Mouse (Mus musculus) MEL (cell line): Measurements from ENCODE around the gene Lrrc73. TPM values are rescaled to one million over a fixed set of nuclear protein-coding genes. Genes with fewer than 3 reads are reported as not detected.
A peak's percentile ranks its signal among the peaks of the same experiment; 100 is the strongest.

Experiments
- DNase-seq: peaks from one replicate; pipeline ENCODE4 v3.0.0; 2011; ENCODE audit warnings: low read depth, low spot score
- H3K27ac ChIP-seq: 2 replicates; pipeline ENCODE4 v1.5.1; 2012; ENCODE audit warnings: low read depth, mild to moderate bottlenecking, control low read depth, low read length, moderate library complexity; ENCODE audit not compliant: control insufficient read depth
- H3K27me3 ChIP-seq, 2 experiments: fragments of 150-350 bp in 1 of 2; sonication (generic) in 1 of 2; 2 replicates each; pipeline ENCODE4 v1.6.1; 2012; ENCODE audit warnings: low read length in 2 of 2, mild to moderate bottlenecking in 2 of 2, improper control_type of control experiment in 1 of 2, moderate library complexity in 1 of 2; ENCODE audit not compliant: insufficient read depth in 2 of 2, control insufficient read depth in 1 of 2
- H3K36me3 ChIP-seq, 2 experiments: 2 replicates each; pipeline ENCODE4 v1.6.1; 2012 to 2014; ENCODE audit warnings: low read length in 2 of 2, improper control_type of control experiment in 1 of 2, inconsistent platforms in 1 of 2, mild to moderate bottlenecking in 1 of 2; ENCODE audit not compliant: insufficient read depth in 2 of 2, control insufficient read depth in 1 of 2
- H3K4me1 ChIP-seq, 2 experiments: fragments of 150-350 bp in 1 of 2; sonication (generic) in 1 of 2; 2 replicates each; pipeline ENCODE4 v1.6.1; 2012; ENCODE audit warnings: low read length in 2 of 2, improper control_type of control experiment in 1 of 2, mild to moderate bottlenecking in 1 of 2; ENCODE audit not compliant: insufficient read depth in 2 of 2, control insufficient read depth in 1 of 2
- H3K4me3 ChIP-seq, 2 experiments: fragments of 150-350 bp in 1 of 2; sonication (generic) in 1 of 2; 2 replicates each; pipeline ENCODE4 v1.5.1; 2012; ENCODE audit warnings: low read depth in 2 of 2, low read length in 2 of 2, mild to moderate bottlenecking in 2 of 2, moderate library complexity in 2 of 2, control low read depth in 1 of 2, improper control_type of control experiment in 1 of 2; ENCODE audit not compliant: control insufficient read depth in 1 of 2, insufficient read depth in 1 of 2
- H3K79me2 ChIP-seq: 2 replicates; pipeline ENCODE4 v1.6.1; 2012; ENCODE audit warnings: mild to moderate bottlenecking, low read length, moderate library complexity; ENCODE audit not compliant: control insufficient read depth, poor library complexity, insufficient read depth
- H3K9ac ChIP-seq: 2 replicates; pipeline ENCODE4 v1.6.1; 2012; ENCODE audit warnings: low read depth, mild to moderate bottlenecking, control low read depth, low read length, moderate library complexity; ENCODE audit not compliant: control insufficient read depth, poor library complexity, severe bottlenecking
- H3K9me3 ChIP-seq: fragments of 150-350 bp; sonication (generic); replicated peaks from 2 replicates; pipeline ENCODE4 v1.6.1; 2012; ENCODE audit warnings: mild to moderate bottlenecking, low read length, improper control_type of control experiment, moderate library complexity; ENCODE audit not compliant: insufficient read depth
- BHLHE40 ChIP-seq: IDR thresholded peaks from 2 replicates; pipeline ENCODE4 v1.6.1; 2012; ENCODE audit warnings: low read depth, mild to moderate bottlenecking, inconsistent platforms, low read length, improper control_type of control experiment, borderline replicate concordance
- CHD1 ChIP-seq: IDR thresholded peaks from 2 replicates; pipeline ENCODE4 v1.6.1; 2012; ENCODE audit warnings: low read depth, mild to moderate bottlenecking, inconsistent platforms, low read length, improper control_type of control experiment
- CHD2 ChIP-seq: IDR thresholded peaks from 2 replicates; pipeline ENCODE4 v1.6.1; 2011; ENCODE audit warnings: low read length, improper control_type of control experiment
- CTCF ChIP-seq, 3 experiments: IDR thresholded peaks in 2 of 3; conservative IDR thresholded peaks in 1 of 3; 2 replicates each; pipeline ENCODE4 v1.5.1; 2011 to 2012; ENCODE audit warnings: low read length in 3 of 3, low read depth in 2 of 3, mild to moderate bottlenecking in 2 of 3, improper control_type of control experiment in 1 of 3, inconsistent platforms in 1 of 3, mixed read lengths in 1 of 3, moderate library complexity in 1 of 3; ENCODE audit not compliant: control insufficient read depth in 1 of 3, insufficient read depth in 1 of 3, poor library complexity in 1 of 3, severe bottlenecking in 1 of 3
- E2F4 ChIP-seq: IDR thresholded peaks from 2 replicates; pipeline ENCODE4 v1.6.1; 2011; ENCODE audit warnings: low read depth, low read length, improper control_type of control experiment, borderline replicate concordance
- EP300 ChIP-seq, 2 experiments: IDR thresholded peaks; 2 replicates each; pipeline ENCODE4 v1.6.1; 2011; ENCODE audit warnings: improper control_type of control experiment in 2 of 2, low read length in 2 of 2, low read depth in 1 of 2, mild to moderate bottlenecking in 1 of 2
- ETS1 ChIP-seq: IDR thresholded peaks from 2 replicates; pipeline ENCODE4 v1.6.1; 2012; ENCODE audit warnings: low read depth, mild to moderate bottlenecking, inconsistent platforms, low read length, improper control_type of control experiment, moderate library complexity
- GABPA ChIP-seq: IDR thresholded peaks from 2 replicates; pipeline ENCODE4 v1.6.1; 2012; ENCODE audit warnings: low read depth, mild to moderate bottlenecking, inconsistent platforms, low read length, improper control_type of control experiment, moderate library complexity
- GATA1 ChIP-seq: IDR thresholded peaks from 2 replicates; pipeline ENCODE4 v1.6.1; 2011; ENCODE audit warnings: low read depth, low read length, improper control_type of control experiment
- HCFC1 ChIP-seq: IDR thresholded peaks from 2 replicates; pipeline ENCODE4 v1.6.1; 2012; ENCODE audit warnings: low read depth, mild to moderate bottlenecking, inconsistent platforms, low read length, improper control_type of control experiment, moderate library complexity
- JUND ChIP-seq: IDR thresholded peaks from 2 replicates; pipeline ENCODE4 v1.6.1; 2011; ENCODE audit warnings: low read depth, mild to moderate bottlenecking, improper control_type of control experiment, low read length
- KAT2A ChIP-seq: conservative IDR thresholded peaks from 2 replicates; pipeline ENCODE4 v1.6.1; 2012; ENCODE audit warnings: low read depth, low read length, improper control_type of control experiment, inconsistent platforms
- MAFK ChIP-seq: IDR thresholded peaks from 2 replicates; pipeline ENCODE4 v1.6.1; 2011; ENCODE audit warnings: low read depth, mild to moderate bottlenecking, low read length, improper control_type of control experiment, borderline replicate concordance
- MAX ChIP-seq: IDR thresholded peaks from 2 replicates; pipeline ENCODE4 v1.6.1; 2011; ENCODE audit warnings: low read length, improper control_type of control experiment
- MAZ ChIP-seq: IDR thresholded peaks from 2 replicates; pipeline ENCODE4 v1.6.1; 2012; ENCODE audit warnings: low read depth, mild to moderate bottlenecking, inconsistent platforms, low read length, improper control_type of control experiment
- MEF2A ChIP-seq: IDR thresholded peaks from 2 replicates; pipeline ENCODE4 v1.6.1; 2014; ENCODE audit warnings: low read depth, mild to moderate bottlenecking, inconsistent platforms, low read length, improper control_type of control experiment; ENCODE audit not compliant: poor library complexity, insufficient replicate concordance, severe bottlenecking; ENCODE audit errors: extremely low read depth
- MXI1 ChIP-seq: IDR thresholded peaks from 2 replicates; pipeline ENCODE4 v1.6.1; 2011; ENCODE audit warnings: mild to moderate bottlenecking, low read depth, low read length, improper control_type of control experiment
- MYB ChIP-seq: IDR thresholded peaks from 2 replicates; pipeline ENCODE4 v1.6.1; 2011; ENCODE audit warnings: mild to moderate bottlenecking, low read depth, low read length, improper control_type of control experiment
- MYC ChIP-seq: IDR thresholded peaks from 2 replicates; pipeline ENCODE4 v1.6.1; 2011; ENCODE audit warnings: low read depth, mild to moderate bottlenecking, low read length, improper control_type of control experiment, moderate library complexity
- NELFE ChIP-seq: IDR thresholded peaks from 2 replicates; pipeline ENCODE4 v1.6.1; 2011; ENCODE audit warnings: low read depth, low read length, improper control_type of control experiment
- NRF1 ChIP-seq: IDR thresholded peaks from 2 replicates; pipeline ENCODE4 v1.6.1; 2014; ENCODE audit warnings: low read depth, mild to moderate bottlenecking, inconsistent platforms, low read length, improper control_type of control experiment, moderate library complexity; ENCODE audit not compliant: poor library complexity, insufficient read depth, severe bottlenecking
- POLR2A ChIP-seq, 2 experiments: IDR thresholded peaks; 2 replicates each; pipeline ENCODE4 v1.6.1; 2011 to 2012; ENCODE audit warnings: low read length in 2 of 2, mild to moderate bottlenecking in 2 of 2, control low read depth in 1 of 2, improper control_type of control experiment in 1 of 2, low read depth in 1 of 2, moderate library complexity in 1 of 2; ENCODE audit not compliant: control insufficient read depth in 1 of 2, insufficient read depth in 1 of 2, poor library complexity in 1 of 2
- POLR2AphosphoS5 ChIP-seq: IDR thresholded peaks from 2 replicates; pipeline ENCODE4 v1.6.1; 2012; ENCODE audit warnings: low read depth, borderline replicate concordance, mild to moderate bottlenecking, inconsistent platforms, low read length, moderate library complexity, mixed read lengths
- RAD21 ChIP-seq: IDR thresholded peaks from 2 replicates; pipeline ENCODE4 v1.6.1; 2011; ENCODE audit warnings: mild to moderate bottlenecking, low read depth, low read length, improper control_type of control experiment
- RCOR1 ChIP-seq: IDR thresholded peaks from 2 replicates; pipeline ENCODE4 v1.6.1; 2012; ENCODE audit warnings: low read depth, mild to moderate bottlenecking, inconsistent platforms, low read length, improper control_type of control experiment
- TAL1 ChIP-seq: IDR thresholded peaks from 2 replicates; pipeline ENCODE4 v1.6.1; 2012; ENCODE audit warnings: mild to moderate bottlenecking, inconsistent platforms, low read length, moderate library complexity, mixed read lengths
- TBP ChIP-seq: IDR thresholded peaks from 2 replicates; pipeline ENCODE4 v1.8.0; 2011; ENCODE audit warnings: low read depth, low read length, improper control_type of control experiment
- TCF12 ChIP-seq: IDR thresholded peaks from 2 replicates; pipeline ENCODE4 v1.6.1; 2014; ENCODE audit warnings: low read depth, mild to moderate bottlenecking, inconsistent platforms, low read length, improper control_type of control experiment, moderate library complexity
- UBTF ChIP-seq: IDR thresholded peaks from 2 replicates; pipeline ENCODE4 v1.6.1; 2012; ENCODE audit warnings: low read depth, mild to moderate bottlenecking, inconsistent platforms, low read length, improper control_type of control experiment, moderate library complexity, borderline replicate concordance; ENCODE audit not compliant: insufficient read depth
- USF1 ChIP-seq: IDR thresholded peaks from 2 replicates; pipeline ENCODE4 v1.6.1; 2014; ENCODE audit warnings: low read depth, mild to moderate bottlenecking, inconsistent platforms, low read length, improper control_type of control experiment, moderate library complexity
- USF2 ChIP-seq, 2 experiments: IDR thresholded peaks; 2 replicates each; pipeline ENCODE4 v1.6.1; 2011 to 2012; ENCODE audit warnings: improper control_type of control experiment in 2 of 2, low read length in 2 of 2, borderline replicate concordance in 1 of 2, inconsistent platforms in 1 of 2, low read depth in 1 of 2, mild to moderate bottlenecking in 1 of 2; ENCODE audit not compliant: insufficient read depth in 1 of 2
- ZC3H11A ChIP-seq: IDR thresholded peaks from 2 replicates; pipeline ENCODE4 v1.6.1; 2012; ENCODE audit warnings: low read depth, mild to moderate bottlenecking, inconsistent platforms, low read length, improper control_type of control experiment
- ZNF384 ChIP-seq: IDR thresholded peaks from 2 replicates; pipeline ENCODE4 v1.6.1; 2012; ENCODE audit warnings: low read depth, mild to moderate bottlenecking, inconsistent platforms, low read length, improper control_type of control experiment
- polyA plus RNA-seq, 2 experiments: library from polyadenylated mRNA; stranded (reverse) in 1 of 2; unstranded in 1 of 2; fragments of >175 nt in 1 of 2; fragments of >200 nt in 1 of 2; gene quantifications; 2 replicates each; pipeline versions ENCODE4 v1.2.1 to v1.2.4; 2012; ENCODE audit warnings: low replicate concordance in 2 of 2, low read depth in 1 of 2; ENCODE audit not compliant: insufficient read length in 2 of 2, insufficient read depth in 1 of 2, missing spikeins in 1 of 2
- total RNA-seq: library from RNA; depleted of rRNA; stranded (reverse); fragments of 300-350 nt; gene quantifications from 2 replicates; pipeline ENCODE4 v1.2.3, GENCODE M21; 2012

Gene Lrrc73
- total and polyA plus RNA-seq, 3 experiments, result 1.2 to 3.5 TPM; not detected in 1

DNA sequence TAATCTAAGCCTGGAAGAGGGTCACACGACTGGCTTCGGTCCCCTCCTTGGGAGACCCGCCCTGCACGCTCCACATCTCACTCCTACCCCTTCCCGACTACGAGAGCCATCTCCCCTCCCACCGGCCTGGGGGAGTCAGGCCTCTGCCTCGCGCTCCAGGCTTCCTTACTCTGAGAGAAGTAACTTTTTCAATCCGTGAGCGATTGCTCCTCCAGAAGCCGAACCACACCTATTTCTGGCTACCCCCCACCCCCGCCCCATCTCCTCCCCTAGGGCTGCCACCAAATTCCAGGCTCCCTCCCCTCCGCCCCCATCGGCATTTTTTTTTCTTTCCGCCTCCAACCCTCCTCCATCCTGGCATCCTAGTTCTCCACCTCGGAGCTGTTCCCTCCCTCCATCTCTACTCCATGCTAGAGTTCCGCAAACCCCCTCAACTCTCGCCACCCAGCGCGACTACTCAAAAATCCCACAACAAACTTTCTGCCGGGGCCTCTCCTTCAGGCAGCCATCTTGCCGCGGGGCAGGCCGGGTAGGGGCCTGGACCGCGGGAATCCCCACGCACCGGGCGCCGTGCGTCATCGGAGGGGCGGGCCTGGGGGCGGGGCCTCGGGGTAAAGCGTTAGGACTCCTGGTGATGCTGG, 29.3 kb downstream of the Lrrc73 start, which contains the start of gene Tjap1 (continued):
- peak; percentile 81 for TF ChIP-seq NELFE
- TF ChIP-seq TCF12, result 0 out of 2 replicates have a peak, but pooled peaks have one; percentile 5
- no peak for TF ChIP-seq GABPA

DNA sequence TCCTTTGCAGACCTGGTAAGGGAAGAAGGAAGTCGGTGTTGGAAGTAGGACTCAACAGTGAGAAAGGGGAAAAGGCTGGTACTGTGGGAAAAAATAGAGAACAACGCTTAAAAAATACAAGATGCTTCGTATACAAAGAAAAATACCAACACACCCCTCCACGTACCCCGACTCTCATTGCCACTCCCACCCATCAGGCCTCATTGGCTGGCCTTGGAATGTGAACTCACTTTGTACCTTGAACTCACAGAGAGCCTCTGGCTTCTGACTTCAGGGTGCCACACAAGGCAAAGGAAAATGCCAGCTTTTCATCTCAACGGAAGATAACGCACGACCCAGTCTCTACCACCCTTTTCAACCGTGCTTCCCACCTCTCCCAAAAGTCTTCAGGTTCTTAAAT, 29.8 kb downstream of the Lrrc73 start:
- H3K27ac ChIP-seq, result no peak overlapping the region
- H3K4me3 ChIP-seq, result peak overlapping the region; percentile 57 to 91
- peaks cover 23% of the 10 kb centered on the region for H3K79me2 ChIP-seq
- H3K36me3 ChIP-seq, result peaks cover 2 to 13% of the 10 kb centered on the region in 2 experiments
- no peaks in the 10 kb centered on the region for H3K9me3 ChIP-seq
- DNase-seq, result no peak
- peak overlapping the region; percentile 40 for H3K9ac ChIP-seq
- H3K4me1 ChIP-seq, result peaks cover 0 to 18% of the 10 kb centered on the region in 2 experiments; a peak in 3 of 4 replicates
- H3K27me3 ChIP-seq, result no peaks in the 10 kb centered on the region
- TF ChIP-seq ZNF384 (no peak), BHLHE40 (no peak), CTCF (IDR thresholded peaks at IDR 0.05 in 2 of 3, conservative IDR thresholded peaks at IDR 0.05 in 1 of 3; ENCODE audit: control insufficient read depth in 1 of 3, insufficient read depth in 1 of 3, low read depth in 2 of 3, low read length in 3 of 3, poor library complexity in 1 of 3, severe bottlenecking in 1 of 3) (no peak), E2F4 (no peak), UBTF (no peak), CHD1 (0 out of 2 replicates have a peak, but pooled peaks have one; percentile 41), MEF2A (no peak), MYC (peak; percentile 47; the same call in 1 of the 2 replicates), MAZ (0 out of 2 replicates have a peak, but pooled peaks have one; percentile 12), HCFC1 (no peak; the same call in 1 of the 2 replicates), TAL1 (no peak), NRF1 (no peak), GABPA (no peak), POLR2A (IDR thresholded peaks at IDR 0.05; ENCODE audit: control insufficient read depth in 1 of 2, insufficient read depth in 1 of 2, low read depth in 1 of 2, low read length in 2 of 2, poor library complexity in 1 of 2) (no peak), USF2 (IDR thresholded peaks at IDR 0.05; ENCODE audit: borderline replicate concordance in 1 of 2, insufficient read depth in 1 of 2, low read depth in 1 of 2, low read length in 2 of 2) (no peak), ETS1 (no peak), TCF12 (0 out of 2 replicates have a peak, but pooled peaks have one; percentile 3), CHD2 (peak; percentile 13; the same call in 1 of the 2 replicates), NELFE (no peak), ZC3H11A (no peak), MYB (no peak), TBP (no peak), POLR2AphosphoS5 (no peak), MAX (no peak), EP300 (IDR thresholded peaks at IDR 0.05; ENCODE audit: low read depth in 1 of 2, low read length in 2 of 2) (no peak), MXI1 (peak; percentile 31; the same call in 1 of the 2 replicates), RCOR1 (peak; percentile 47; the same call in 1 of the 2 replicates), MAFK (no peak), JUND (no peak), RAD21 (no peak), KAT2A (no peak), GATA1 (no peak), USF1 (no peak)
